Mouse (Mus musculus) lung, embryonic 16.5 days (tissue): ENCODE data around the gene Txndc2. TPM values are rescaled to one million over a fixed set of nuclear protein-coding genes. Genes with fewer than 3 reads are reported as not detected.

Experiments used
- polyA plus RNA-seq: library from polyadenylated mRNA; unstranded; fragments of >200 nt; fragmentation: Nextera tagmentation; extraction: Ambion mirVana; gene quantifications from 2 replicates; pipeline ENCODE4 v1.2.1, GENCODE M21; 2015

The Txndc2 gene
- polyA plus RNA-seq, 1 experiment from 2014 or later: not detected

Other genes with a start within 250 kb of the Txndc2 start
- 1.1 and 1.7 TPM in 2 replicates for gene Tmem232, start 101.4 kb downstream of the Txndc2 start, polyA plus RNA-seq
- 174 and 178 TPM in 2 replicates for gene Vapa, start 28.6 kb downstream of the Txndc2 start, polyA plus RNA-seq
- 30.8 and 32.0 TPM in 2 replicates for gene Rab31, start 130.6 kb upstream of the Txndc2 start, polyA plus RNA-seq
- gene Ppp4r1, start 140.4 kb upstream of the Txndc2 start, polyA plus RNA-seq: 38.6 and 40.0 TPM in 2 replicates
- 95.4 and 101 TPM in 2 replicates for gene Ralbp1, start 243.6 kb upstream of the Txndc2 start, polyA plus RNA-seq